Mouse (Mus musculus) kidney, postnatal 0 days (tissue): ENCODE measurements at regions not wholly inside any gene's neighbourhood (a gene's known extent, or its start where the extent isn't known, plus 50 kb on each side); places are given as distances from the start of the nearest gene placed in this dataset.

ENCODE experiments used
- ATAC-seq: fragments of 200-750 bp; cut with Nextera tagmentation; replicated peaks from 2 replicates; pipeline ENCODE4 v1.8.0; 2017; ENCODE audit warnings: low read depth, moderate number of reproducible peaks, moderate TSS enrichment, moderate library complexity; ENCODE audit not compliant: low FRiP score
- DNase-seq: peaks from one replicate; pipeline ENCODE4 v3.0.0-alpha.2; 2016; ENCODE audit warnings: low spot score
- H3K27ac ChIP-seq: fragments of 300-500 bp; sonication (generic); 2 replicates; pipeline ENCODE4 v1.5.1; 2014; ENCODE audit warnings: mild to moderate bottlenecking
- H3K27me3 ChIP-seq: fragments of 300-500 bp; sonication (generic); 2 replicates; pipeline ENCODE4 v1.6.1; 2014; ENCODE audit warnings: low read length, mixed read lengths; ENCODE audit not compliant: insufficient read depth
- H3K36me3 ChIP-seq: fragments of 300-500 bp; sonication (generic); 2 replicates; pipeline ENCODE4 v1.6.1; 2014; ENCODE audit warnings: low read length, mixed read lengths; ENCODE audit not compliant: insufficient read depth
- H3K4me1 ChIP-seq: fragments of 300-500 bp; sonication (generic); replicated peaks from 2 replicates; pipeline ENCODE4 v1.6.1; 2014; ENCODE audit warnings: antibody characterized with exemption, low read length, mixed read lengths; ENCODE audit not compliant: insufficient read depth
- H3K4me2 ChIP-seq: fragments of 300-500 bp; sonication (generic); 2 replicates; pipeline ENCODE4 v1.6.1; 2014; ENCODE audit warnings: mild to moderate bottlenecking, low read length, moderate library complexity, mixed read lengths
- H3K4me3 ChIP-seq: fragments of 300-500 bp; sonication (generic); replicated peaks from 2 replicates; pipeline ENCODE4 v1.5.1; 2014; ENCODE audit warnings: low read depth, low read length
- H3K9ac ChIP-seq: fragments of 300-500 bp; sonication (generic); 2 replicates; pipeline ENCODE4 v1.6.1; 2014; ENCODE audit warnings: low read depth, low read length
- H3K9me3 ChIP-seq: fragments of 300-500 bp; sonication (generic); replicated peaks from 2 replicates; pipeline ENCODE4 v1.6.1; 2016; ENCODE audit warnings: low read length, inconsistent platforms, mixed read lengths
- CTCF ChIP-seq: IDR thresholded peaks from 2 replicates; pipeline ENCODE4 v1.5.1; 2016; ENCODE audit warnings: antibody characterized with exemption, low read depth, mild to moderate bottlenecking, moderate library complexity
- WGBS: fragments of 180-500 bp; shearing (Covaris S2); extraction: QIAGEN DNeasy Blood & Tissue Kit; methylation state at CpG from one replicate; pipeline ENCODE4 v1.1.7; 2014; 5-methylcytosine and 5-hydroxymethylcytosine counted together

DNA sequence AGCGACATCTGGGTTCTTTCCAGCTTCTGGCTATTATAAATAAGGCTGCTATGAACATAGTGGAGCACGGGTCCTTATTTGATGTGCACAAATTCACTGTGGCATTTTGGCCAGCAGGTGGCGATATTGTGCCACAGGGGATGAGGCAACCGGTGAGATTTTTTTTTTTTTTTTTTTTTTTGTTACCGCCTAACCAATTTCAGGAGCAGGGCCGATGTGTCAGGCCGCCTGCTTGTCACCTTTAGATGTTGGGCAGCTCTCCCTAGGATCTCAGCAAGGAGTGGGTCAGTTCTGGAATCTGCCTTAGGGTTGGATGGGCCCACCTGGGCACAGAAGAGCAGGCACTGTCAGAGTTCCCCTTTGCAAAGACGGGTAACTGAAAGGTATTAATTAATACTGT lies 106.5 kb upstream of the Zfp706 start:
- Histone ChIP-seq H3K36me3 (no peaks in the 10 kb centered on the region), H3K27me3 (no peaks in the 10 kb centered on the region), H3K4me1 (no peaks in the 10 kb centered on the region), H3K4me3 (no peak overlapping the region), H3K9me3 (no peaks in the 10 kb centered on the region), H3K9ac (no peak overlapping the region), H3K4me2 (no peak overlapping the region), H3K27ac (no peak overlapping the region)
- no peak for ATAC-seq
- WGBS = 9% methylated on average over 8 of the region's 8 CpGs
- peak; percentile 65 for DNase-seq
- peak; percentile 86 for TF ChIP-seq CTCF

GRCm38 (mm10) chr15:37110462-37110861 lies 102.9 kb upstream of the Zfp706 start:
- no peaks in the 10 kb centered on the region for H3K36me3 ChIP-seq
- H3K9ac ChIP-seq = no peak overlapping the region
- H3K4me1 ChIP-seq = no peaks in the 10 kb centered on the region
- H3K27me3 ChIP-seq = no peaks in the 10 kb centered on the region
- H3K9me3 ChIP-seq = no peaks in the 10 kb centered on the region
- DNase-seq = no peak
- no peak overlapping the region for H3K27ac ChIP-seq
- H3K4me2 ChIP-seq = no peak overlapping the region
- TF ChIP-seq CTCF = no peak
- no peak overlapping the region for H3K4me3 ChIP-seq
- WGBS = 86% methylated on average over 14 of the region's 14 CpGs
- ATAC-seq = no peak

DNA sequence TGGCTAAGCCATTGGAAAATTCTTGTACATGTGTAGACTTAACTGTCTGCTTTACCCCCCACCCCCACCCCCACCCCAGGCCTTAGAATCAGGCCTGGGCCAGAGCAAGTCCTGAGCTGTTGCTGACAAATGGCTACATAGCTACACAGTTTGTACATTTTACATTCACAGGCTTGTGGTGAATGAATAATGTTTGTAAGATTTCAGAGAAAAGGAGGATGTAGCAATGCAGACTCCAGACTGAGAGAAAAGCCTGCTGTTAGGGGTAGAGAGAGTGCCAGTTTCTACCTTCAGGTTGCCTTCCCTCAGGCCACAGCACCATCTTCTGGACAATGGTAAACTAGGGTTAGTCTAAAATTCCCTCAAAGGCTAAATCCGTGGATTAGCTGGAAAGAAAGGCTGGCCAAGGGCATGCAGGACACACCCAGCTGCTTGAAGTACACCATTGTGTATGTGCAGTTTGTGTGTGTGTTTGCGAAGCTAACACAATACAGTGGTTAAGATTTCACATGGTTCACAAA lies 94.5 kb upstream of the Zfp706 start:
- no peaks in the 10 kb centered on the region for H3K4me1 ChIP-seq
- H3K4me2 ChIP-seq = no peak overlapping the region
- no peaks in the 10 kb centered on the region for H3K27me3 ChIP-seq
- no peak overlapping the region for H3K4me3 ChIP-seq
- H3K9me3 ChIP-seq = no peaks in the 10 kb centered on the region
- no peak for ATAC-seq
- peak; percentile 56 for TF ChIP-seq CTCF
- no peak overlapping the region for H3K27ac ChIP-seq
- DNase-seq = peak; percentile 37
- H3K9ac ChIP-seq = no peak overlapping the region
- H3K36me3 ChIP-seq = no peaks in the 10 kb centered on the region
- 68% methylated on average over 2 of the region's 2 CpGs for WGBS

GRCm38 (mm10) chr15:37101419-37101818 lies 93.8 kb upstream of the Zfp706 start:
- no peak for DNase-seq
- WGBS = 88% methylated on average over 1 of the region's 1 CpGs

GRCm38 (mm10) chr15:37100767-37101288 lies 93.3 kb upstream of the Zfp706 start:
- no peak overlapping the region for H3K4me3 ChIP-seq
- H3K9ac ChIP-seq = no peak overlapping the region
- no peak overlapping the region for H3K4me2 ChIP-seq
- TF ChIP-seq CTCF = no peak
- H3K27me3 ChIP-seq = no peaks in the 10 kb centered on the region
- no peak for DNase-seq
- WGBS = 88% methylated on average over 6 of the region's 6 CpGs
- H3K4me1 ChIP-seq = no peaks in the 10 kb centered on the region
- no peaks in the 10 kb centered on the region for H3K36me3 ChIP-seq
- no peak for ATAC-seq
- H3K27ac ChIP-seq = no peak overlapping the region
- H3K9me3 ChIP-seq = no peaks in the 10 kb centered on the region

More at GRCm38 (mm10) chr15:37101419-37101818, 93.8 kb upstream of the Zfp706 start:
- H3K4me2 ChIP-seq = no peak overlapping the region
- no peak for ATAC-seq
- TF ChIP-seq CTCF = peak; percentile 53
- H3K4me1 ChIP-seq = no peaks in the 10 kb centered on the region
- H3K36me3 ChIP-seq = no peaks in the 10 kb centered on the region
- no peak overlapping the region for H3K9ac ChIP-seq
- H3K9me3 ChIP-seq = no peaks in the 10 kb centered on the region
- no peak overlapping the region for H3K4me3 ChIP-seq
- no peaks in the 10 kb centered on the region for H3K27me3 ChIP-seq
- no peak overlapping the region for H3K27ac ChIP-seq

GRCm38 (mm10) chr15:37099927-37100766 lies 92.6 kb upstream of the Zfp706 start:
- peak; percentile 75 for TF ChIP-seq CTCF
- H3K9me3 ChIP-seq = no peaks in the 10 kb centered on the region
- peak overlapping the region; percentile 42; the same call in 1 of the 2 replicates for H3K4me2 ChIP-seq
- no peak overlapping the region for H3K4me3 ChIP-seq
- DNase-seq (peak; percentile 67), ATAC-seq (no peak)
- H3K27me3 ChIP-seq = no peaks in the 10 kb centered on the region
- H3K36me3 ChIP-seq = no peaks in the 10 kb centered on the region
- H3K9ac ChIP-seq = no peak overlapping the region
- 39% methylated on average over 17 of the region's 17 CpGs for WGBS
- no peaks in the 10 kb centered on the region for H3K4me1 ChIP-seq
- no peak overlapping the region for H3K27ac ChIP-seq
